Mouse (Mus musculus): ENCODE measurements around the gene Lyzl4. TPM values are rescaled to one million over a fixed set of nuclear protein-coding genes. Genes with fewer than 3 reads are reported as not detected.

Lyzl4 gene
- total and polyA plus RNA-seq, 3 experiments = not detected

GRCm38 (mm10) chr9:121682037-121682680 is 40.3 kb upstream of the Lyzl4 start:
- no peak overlapping the region for H3K27ac ChIP-seq (ENCODE audit: control insufficient read depth, low read depth, low read length)
- DNase-seq (ENCODE audit: low read depth, low spot score) = no peak
- no peaks in the 10 kb centered on the region for H3K9me3 ChIP-seq (replicated peaks; ENCODE audit: insufficient read depth, low read length)
- H3K9ac ChIP-seq (ENCODE audit: control insufficient read depth, low read depth, low read length, poor library complexity, severe bottlenecking) = no peak overlapping the region
- TF ChIP-seq NRF1 (IDR thresholded peaks at IDR 0.05; ENCODE audit: insufficient read depth, low read depth, low read length, poor library complexity, severe bottlenecking) (no peak), EP300 (IDR thresholded peaks at IDR 0.05; ENCODE audit: low read depth in 1 of 2, low read length in 2 of 2) (no peak), MYB (IDR thresholded peaks at IDR 0.05; ENCODE audit: low read depth, low read length) (no peak), KAT2A (conservative IDR thresholded peaks at IDR 0.05; ENCODE audit: low read depth, low read length) (no peak), ZKSCAN1 (IDR thresholded peaks at IDR 0.05; ENCODE audit: low read depth, low read length) (no peak), MEF2A (IDR thresholded peaks at IDR 0.05; ENCODE audit: extremely low read depth, insufficient replicate concordance, low read depth, low read length, poor library complexity, severe bottlenecking) (no peak), USF2 (IDR thresholded peaks at IDR 0.05; ENCODE audit: borderline replicate concordance in 1 of 2, insufficient read depth in 1 of 2, low read depth in 1 of 2, low read length in 2 of 2) (no peak), JUND (IDR thresholded peaks at IDR 0.05; ENCODE audit: low read depth, low read length) (no peak), MAZ (IDR thresholded peaks at IDR 0.05; ENCODE audit: low read depth, low read length) (no peak), BHLHE40 (IDR thresholded peaks at IDR 0.05; ENCODE audit: borderline replicate concordance, low read depth, low read length) (no peak), GATA1 (IDR thresholded peaks at IDR 0.05; ENCODE audit: low read depth, low read length) (no peak), TCF12 (IDR thresholded peaks at IDR 0.05; ENCODE audit: low read depth, low read length) (no peak)
- H3K4me3 ChIP-seq (ENCODE audit: control insufficient read depth in 1 of 2, insufficient read depth in 1 of 2, low read depth in 2 of 2, low read length in 2 of 2) = no peak overlapping the region
- no peaks in the 10 kb centered on the region for H3K4me1 ChIP-seq (ENCODE audit: control insufficient read depth in 1 of 2, insufficient read depth in 2 of 2, low read length in 2 of 2)
- H3K27me3 ChIP-seq (ENCODE audit: control insufficient read depth in 1 of 2, insufficient read depth in 2 of 2, low read length in 2 of 2) = no peaks in the 10 kb centered on the region
- H3K36me3 ChIP-seq (ENCODE audit: control insufficient read depth in 1 of 2, insufficient read depth in 2 of 2, low read length in 2 of 2) = no peaks in the 10 kb centered on the region
- no peaks in the 10 kb centered on the region for H3K79me2 ChIP-seq (ENCODE audit: control insufficient read depth, insufficient read depth, low read length, poor library complexity)

GRCm38 (mm10) chr9:121681191-121681590 is 39.3 kb upstream of the Lyzl4 start:
- Histone ChIP-seq H3K36me3 (ENCODE audit: control insufficient read depth in 1 of 2, insufficient read depth in 2 of 2, low read length in 2 of 2) (no peaks in the 10 kb centered on the region), H3K9me3 (replicated peaks; ENCODE audit: insufficient read depth, low read length) (no peaks in the 10 kb centered on the region), H3K27me3 (ENCODE audit: control insufficient read depth in 1 of 2, insufficient read depth in 2 of 2, low read length in 2 of 2) (no peaks in the 10 kb centered on the region), H3K9ac (ENCODE audit: control insufficient read depth, low read depth, low read length, poor library complexity, severe bottlenecking) (no peak overlapping the region), H3K79me2 (ENCODE audit: control insufficient read depth, insufficient read depth, low read length, poor library complexity) (no peaks in the 10 kb centered on the region), H3K4me3 (ENCODE audit: control insufficient read depth in 1 of 2, insufficient read depth in 1 of 2, low read depth in 2 of 2, low read length in 2 of 2) (no peak overlapping the region), H3K4me1 (ENCODE audit: control insufficient read depth in 1 of 2, insufficient read depth in 2 of 2, low read length in 2 of 2) (0 out of 4 replicates have a peak, but pooled peaks cover 0 to 3% of the 10 kb centered on the region in 2 experiments), H3K27ac (ENCODE audit: control insufficient read depth, low read depth, low read length) (no peak overlapping the region)
- TF ChIP-seq POLR2AphosphoS5 (IDR thresholded peaks at IDR 0.05; ENCODE audit: borderline replicate concordance, low read depth, low read length) (no peak), E2F4 (IDR thresholded peaks at IDR 0.05; ENCODE audit: borderline replicate concordance, low read depth, low read length) (no peak), ZC3H11A (IDR thresholded peaks at IDR 0.05; ENCODE audit: low read depth, low read length) (no peak), CTCF (IDR thresholded peaks at IDR 0.05 in 2 of 3, conservative IDR thresholded peaks at IDR 0.05 in 1 of 3; ENCODE audit: control insufficient read depth in 1 of 3, insufficient read depth in 1 of 3, low read depth in 2 of 3, low read length in 3 of 3, poor library complexity in 1 of 3, severe bottlenecking in 1 of 3) (no peak), MYB (IDR thresholded peaks at IDR 0.05; ENCODE audit: low read depth, low read length) (no peak), MAFK (IDR thresholded peaks at IDR 0.05; ENCODE audit: borderline replicate concordance, low read depth, low read length) (no peak), ZKSCAN1 (IDR thresholded peaks at IDR 0.05; ENCODE audit: low read depth, low read length) (no peak), UBTF (IDR thresholded peaks at IDR 0.05; ENCODE audit: borderline replicate concordance, insufficient read depth, low read depth, low read length) (no peak), RCOR1 (IDR thresholded peaks at IDR 0.05; ENCODE audit: low read depth, low read length) (no peak)
- DNase-seq (ENCODE audit: low read depth, low spot score) = no peak
